Mouse (Mus musculus) mouse trophoblast stem cell (cell line): ENCODE data around the gene Bard1.

Source experiments
- in situ Hi-C, 2 experiments: fragments of 300-500 bp; cut with MseI, MboI; formaldehyde crosslinking; loops; 2 replicates in 1 of 2; 3 replicates in 1 of 2; pipeline ENCODE4 v1.15.1; 2025

Gene Bard1

DNA sequence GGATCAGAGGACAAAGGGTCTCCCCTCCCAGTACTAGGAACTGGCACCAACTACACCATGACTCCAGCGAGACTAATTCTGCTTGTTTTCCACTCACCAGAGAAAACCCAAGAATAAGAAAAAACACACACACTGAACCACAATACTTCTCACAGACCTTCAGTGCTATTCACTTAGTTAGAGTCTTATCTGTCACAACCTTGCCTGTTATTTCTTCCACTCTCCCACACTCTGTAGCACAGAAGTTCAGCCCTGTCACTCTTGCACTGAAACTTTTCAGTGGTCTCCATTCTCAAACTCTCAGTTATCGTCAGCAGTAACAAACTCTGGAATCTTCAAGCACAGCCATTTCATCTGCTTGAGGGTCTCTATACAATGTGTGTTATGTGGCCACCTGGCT, 50.2 kb downstream of the Bard1 start:
- in situ Hi-C loops: no loop called here

DNA sequence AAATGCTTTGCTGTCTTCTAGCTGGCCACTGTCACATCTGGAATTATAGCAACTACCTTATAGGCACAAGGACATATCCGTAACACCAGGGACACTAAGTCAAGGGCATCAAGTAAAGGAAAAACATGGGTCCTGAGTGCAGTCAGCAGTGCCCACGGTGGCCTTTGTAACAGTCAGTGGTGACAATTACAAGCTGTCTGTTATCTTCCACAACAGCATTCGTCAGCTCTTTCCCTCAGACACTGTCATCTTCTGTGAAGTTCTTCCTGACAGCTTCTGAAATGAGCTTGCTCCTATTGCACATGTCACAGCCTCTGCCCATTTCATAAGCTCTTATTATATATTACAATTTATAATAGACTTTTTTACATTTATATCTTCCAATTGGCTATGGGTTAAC, 50.7 kb downstream of the Bard1 start:
- in situ Hi-C loops: no loop called here

DNA sequence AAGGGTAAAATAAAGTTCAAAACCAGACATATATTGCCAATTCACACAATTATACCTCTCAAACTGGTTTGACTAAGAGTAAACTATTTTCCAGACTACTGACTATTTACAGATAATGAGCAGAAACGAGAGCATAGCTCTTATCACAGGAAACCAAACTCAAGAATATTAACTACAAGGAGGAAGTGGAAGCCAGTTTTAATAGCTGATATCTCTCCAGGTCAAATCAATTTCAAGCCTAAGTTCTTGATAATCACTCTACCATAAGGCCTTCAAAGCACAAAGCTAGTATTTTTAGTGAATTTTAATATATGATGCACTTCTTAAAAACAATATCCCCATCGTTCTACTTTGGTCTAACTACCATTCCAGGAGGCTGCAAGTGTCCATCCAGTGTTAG, 57.8 kb downstream of the Bard1 start:
- in situ Hi-C loops: no loop called here

DNA sequence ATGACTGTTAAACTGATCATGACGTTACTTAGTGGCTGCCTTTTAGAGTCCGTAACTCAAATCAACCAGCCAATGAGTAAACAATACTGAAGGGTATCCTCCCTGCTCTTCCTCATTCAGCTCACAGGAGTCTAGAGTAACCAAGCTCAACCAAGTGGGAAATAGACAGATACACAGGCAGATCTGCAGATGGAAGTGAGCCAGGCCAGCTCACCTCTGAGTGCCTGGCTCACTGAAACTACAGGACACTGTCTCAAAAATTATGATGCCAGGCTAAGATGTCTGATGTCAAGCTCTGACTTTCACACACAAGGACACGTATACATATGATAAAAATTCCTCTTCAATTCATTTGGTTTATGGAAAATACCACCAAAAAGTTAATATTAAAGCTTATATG, 59.0 kb downstream of the Bard1 start:
- in situ Hi-C loops: no loop called here

DNA sequence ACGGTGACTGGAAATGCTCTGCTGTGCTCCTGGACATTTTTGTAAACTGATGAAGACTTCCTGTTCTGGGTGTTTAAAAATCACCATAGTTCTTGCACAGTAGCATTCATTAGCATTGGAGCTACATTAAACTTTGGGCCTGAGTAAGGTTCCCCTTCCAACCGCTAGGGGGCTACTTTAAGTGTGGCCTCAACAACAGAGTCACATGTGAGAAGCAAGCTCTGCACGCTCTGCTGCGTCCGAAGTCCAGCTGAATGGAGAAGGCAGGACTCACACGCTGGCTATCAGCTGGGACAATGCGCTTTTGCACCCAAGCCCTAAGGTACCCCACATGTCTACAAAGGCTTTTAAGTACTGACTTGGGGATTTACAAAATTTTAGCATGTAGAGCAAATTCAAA, 65.9 kb downstream of the Bard1 start:
- in situ Hi-C loops: no loop called here

DNA sequence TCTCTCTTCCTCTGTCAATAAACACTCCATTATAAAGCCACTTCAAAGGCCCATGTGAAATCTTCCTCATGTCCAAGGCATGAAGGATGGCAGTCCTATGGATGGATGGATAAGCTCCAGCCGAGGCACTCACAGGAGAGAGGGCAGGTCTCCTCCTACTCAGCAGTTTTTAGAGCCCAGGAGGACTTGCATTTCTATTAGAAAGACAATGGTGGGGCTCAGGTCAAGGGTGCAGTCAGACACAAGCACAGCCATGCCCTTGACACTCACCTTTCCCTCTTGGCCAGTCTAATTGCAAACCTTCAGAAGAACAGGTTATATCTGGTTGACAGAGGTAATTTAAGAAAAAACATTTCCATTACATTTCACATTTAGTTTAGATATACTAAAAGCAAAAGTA, 67.4 kb downstream of the Bard1 start:
- in situ Hi-C loops: no loop called here

DNA sequence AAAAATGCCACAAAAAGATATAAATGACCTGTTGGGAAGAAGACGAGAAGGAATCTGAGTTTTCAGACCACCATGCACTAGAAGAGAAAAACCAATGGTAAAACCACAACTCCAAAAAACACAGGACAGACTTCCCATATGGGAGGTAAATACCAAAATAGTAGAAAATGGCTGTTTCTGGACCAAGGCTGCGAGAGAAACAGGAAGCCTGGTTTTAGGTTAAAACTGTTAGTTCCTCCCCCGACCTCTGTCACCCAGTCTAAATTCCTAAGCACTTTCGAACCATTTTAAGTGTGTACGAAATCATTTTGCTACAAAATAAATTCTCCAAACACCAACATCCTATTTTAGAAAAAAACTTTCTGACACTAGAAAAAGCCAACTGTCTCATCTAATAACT, 80.2 kb downstream of the Bard1 start:
- in situ Hi-C loops: no loop called here

DNA sequence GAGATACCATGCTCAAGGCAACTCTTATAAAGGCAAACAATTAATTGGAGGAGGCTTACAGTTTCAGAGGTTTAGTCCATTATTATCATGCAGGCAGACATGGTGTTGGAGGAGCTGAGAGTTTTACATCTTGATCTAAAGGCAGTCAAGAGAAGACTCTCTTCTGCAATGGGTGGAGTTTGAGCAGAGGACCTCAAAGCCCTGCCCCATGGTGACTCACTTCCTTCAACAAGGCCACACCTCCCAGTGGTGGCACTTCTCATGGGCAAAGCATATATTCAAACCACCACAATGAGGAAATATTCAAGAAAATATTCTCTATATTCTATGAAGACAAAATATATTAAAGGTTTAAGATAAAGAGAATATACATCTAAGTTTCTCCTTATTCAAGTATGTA, 88.6 kb downstream of the Bard1 start:
- in situ Hi-C loops: no loop called here

DNA sequence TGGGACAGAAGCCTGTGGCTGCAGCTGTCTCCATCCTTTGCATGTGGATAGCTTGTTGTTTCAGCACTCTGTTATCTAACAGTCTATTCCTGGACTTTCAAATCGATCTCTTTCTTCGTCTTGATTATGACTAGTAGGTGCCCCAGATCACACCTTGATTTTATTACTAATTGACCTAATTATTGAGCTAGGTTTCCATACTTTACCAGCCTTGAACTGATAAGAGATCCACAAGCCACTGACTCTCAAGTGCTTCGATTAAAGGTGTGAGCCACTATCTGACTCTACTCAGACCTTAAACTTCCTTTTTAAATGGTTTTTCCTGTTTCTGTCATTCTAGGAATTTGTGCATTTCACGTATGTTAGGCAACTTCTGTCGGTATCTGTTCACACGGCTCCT, 96.9 kb downstream of the Bard1 start:
- in situ Hi-C loops: no loop called here

DNA sequence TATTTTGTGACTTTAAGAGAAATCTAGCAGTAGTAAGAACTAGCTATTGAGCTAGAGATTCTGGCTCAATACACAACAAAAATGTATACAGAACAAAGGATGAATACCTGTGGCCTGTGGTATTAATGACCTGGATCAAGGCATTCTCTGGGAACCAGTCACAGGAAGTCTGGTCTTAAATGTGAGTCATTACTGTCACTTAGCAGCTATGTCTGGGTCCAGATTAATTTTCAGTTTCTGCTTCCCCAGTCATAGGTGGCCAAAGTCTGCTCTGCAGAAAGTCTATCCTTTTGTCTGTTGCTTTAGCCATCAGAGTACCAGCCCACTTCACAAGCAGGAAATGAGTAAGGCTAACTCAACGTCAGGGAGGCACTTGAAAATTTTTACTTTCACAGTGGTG, 98.8 kb downstream of the Bard1 start:
- in situ Hi-C loops: no loop called here

DNA sequence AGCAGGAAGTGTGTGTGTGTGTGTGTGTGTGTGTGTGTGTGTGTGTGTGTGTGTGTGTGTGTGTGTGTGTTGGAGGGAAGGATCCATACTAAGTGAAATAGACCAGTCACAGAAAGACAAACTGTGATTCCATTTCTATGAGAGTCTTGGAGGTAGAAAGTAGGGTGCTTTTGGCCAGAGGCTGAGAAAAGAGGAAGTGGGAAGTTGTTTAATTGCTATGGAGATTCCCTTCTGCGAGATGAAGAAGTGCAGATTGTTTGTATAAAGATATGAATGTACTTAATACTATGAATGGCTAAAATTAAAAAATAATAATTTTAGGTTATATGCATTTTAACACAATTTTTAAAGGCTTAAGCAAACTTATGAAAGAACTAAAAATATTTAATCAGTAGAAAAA, 99.2 kb downstream of the Bard1 start:
- in situ Hi-C loops: no loop called here

DNA sequence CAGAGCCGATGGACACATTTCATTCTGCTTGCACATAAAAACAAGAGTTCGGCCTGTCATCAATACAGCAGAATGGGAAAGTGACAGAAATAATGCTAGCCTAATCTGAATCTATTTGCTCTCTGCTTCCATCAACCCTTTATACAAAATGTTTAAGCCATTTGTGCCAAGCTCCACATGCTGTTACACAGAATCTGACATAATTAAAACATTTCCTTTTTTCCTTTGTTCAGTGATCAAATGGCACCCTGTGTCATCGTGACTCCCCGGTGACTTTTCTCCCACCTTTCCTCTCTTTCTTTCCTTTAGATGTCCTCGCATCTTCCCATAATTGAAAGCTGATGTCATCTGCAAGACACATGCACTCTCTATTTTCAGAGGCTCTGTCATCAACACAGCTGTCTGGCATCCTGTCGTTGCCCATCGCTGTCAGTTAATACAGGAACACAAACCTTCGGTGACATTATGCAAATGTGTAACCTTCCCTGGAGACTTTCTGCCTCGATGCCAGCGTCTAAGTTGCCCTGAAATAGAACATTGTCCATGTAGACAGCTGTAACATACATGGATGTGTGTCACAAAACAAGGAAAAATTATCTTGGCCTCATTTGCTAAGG, 105.5 kb downstream of the Bard1 start:
- in situ Hi-C loops: no loop called here

DNA sequence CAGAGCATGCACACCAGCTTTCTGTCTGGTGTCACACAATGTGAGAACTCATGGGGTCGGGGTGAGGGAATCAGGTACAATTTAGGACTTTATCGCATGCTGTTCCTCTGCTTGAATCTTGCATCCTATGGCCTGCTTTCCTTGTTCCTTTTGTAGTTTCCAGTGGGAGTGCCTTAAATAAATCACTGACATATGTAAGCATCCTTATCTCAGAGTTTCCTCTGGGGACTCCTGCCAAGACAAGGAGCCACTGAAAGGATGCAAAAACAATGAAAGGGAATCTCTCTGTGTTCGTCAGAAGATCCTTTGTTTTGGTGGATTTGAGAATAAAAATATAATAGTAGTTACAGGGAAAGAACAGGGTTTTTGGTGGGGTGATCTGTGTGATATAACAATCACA, 106.2 kb downstream of the Bard1 start:
- in situ Hi-C loops: no loop called here
